Mouse (Mus musculus): ENCODE data around the gene Trip4. TPM values are rescaled to one million over a fixed set of nuclear protein-coding genes. Genes with fewer than 3 reads are reported as not detected.
A peak's percentile ranks its signal among the peaks of the same experiment; 100 is the strongest.

Trip4 gene
- total and polyA plus RNA-seq, 2 experiments from 2014 or later, result 15.6 to 23.9 TPM

- Histone ChIP-seq H3K4me2 (ENCODE audit: low read depth, low read length) (no peak overlapping the region), H3K9ac (replicated peaks; ENCODE audit: low read length) (no peak overlapping the region), H3K27ac (no peak overlapping the region), H3K27me3 (ENCODE audit: insufficient read depth, low read length) (no peaks in the 10 kb centered on the region), H3K36me3 (ENCODE audit: insufficient read depth, low read length) (no peaks in the 10 kb centered on the region), H3K4me3 (ENCODE audit: low read length) (no peak overlapping the region), H3K9me3 (ENCODE audit: low read length) (no peaks in the 10 kb centered on the region), H3K4me1 (ENCODE audit: insufficient read depth, low read length) (peaks cover 12% of the 10 kb centered on the region; the same call in 1 of the 2 replicates)
- 95% methylated on average over 1 of the region's 2 CpGs for WGBS
- ATAC-seq (no peak), DNase-seq (ENCODE audit: low spot score) (peak; percentile 49)
- TF ChIP-seq CTCF (IDR thresholded peaks at IDR 0.05; ENCODE audit: low read depth), result peak; percentile 46
Observed at GRCm38 (mm10) chr9:65829410-65829809, 79.2 kb downstream of the Trip4 start.

GRCm38 (mm10) chr9:65828511-65828910 is 80.1 kb downstream of the Trip4 start:
- H3K9me3 ChIP-seq (ENCODE audit: low read length), result no peaks in the 10 kb centered on the region
- WGBS, result 45% methylated on average over 3 of the region's 3 CpGs
- no peaks in the 10 kb centered on the region for H3K36me3 ChIP-seq (ENCODE audit: insufficient read depth, low read length)
- no peaks in the 10 kb centered on the region for H3K27me3 ChIP-seq (ENCODE audit: insufficient read depth, low read length)
- no peak overlapping the region for H3K27ac ChIP-seq
- ATAC-seq (no peak), DNase-seq (ENCODE audit: low spot score) (no peak)
- no peak for TF ChIP-seq CTCF (IDR thresholded peaks at IDR 0.05; ENCODE audit: low read depth)
- peak overlapping the region; percentile 70 for H3K4me2 ChIP-seq (ENCODE audit: low read depth, low read length)
- H3K9ac ChIP-seq (replicated peaks; ENCODE audit: low read length), result no peak overlapping the region
- H3K4me3 ChIP-seq (ENCODE audit: low read length), result no peak overlapping the region
- H3K4me1 ChIP-seq (ENCODE audit: insufficient read depth, low read length), result peaks cover 15% of the 10 kb centered on the region

- peaks cover 18% of the 10 kb centered on the region for H3K4me1 ChIP-seq (ENCODE audit: insufficient read depth, low read length)
- DNase-seq (ENCODE audit: low spot score) (no peak), ATAC-seq (no peak)
- H3K4me2 ChIP-seq (ENCODE audit: low read depth, low read length), result peak overlapping the region; percentile 70
- no peaks in the 10 kb centered on the region for H3K27me3 ChIP-seq (ENCODE audit: insufficient read depth, low read length)
- TF ChIP-seq CTCF (IDR thresholded peaks at IDR 0.05; ENCODE audit: low read depth), result no peak
- H3K36me3 ChIP-seq (ENCODE audit: insufficient read depth, low read length), result no peaks in the 10 kb centered on the region
- no peaks in the 10 kb centered on the region for H3K9me3 ChIP-seq (ENCODE audit: low read length)
- H3K4me3 ChIP-seq (ENCODE audit: low read length), result peak overlapping the region; percentile 86
- H3K27ac ChIP-seq, result peak overlapping the region; percentile 99; the same call in 1 of the 2 replicates
- peak overlapping the region; percentile 93 for H3K9ac ChIP-seq (replicated peaks; ENCODE audit: low read length)
- WGBS, result 2% methylated on average over 13 of the region's 13 CpGs
Observed at GRCm38 (mm10) chr9:65828016-65828403, 80.6 kb downstream of the Trip4 start.

GRCm38 (mm10) chr9:65827344-65828015 is 81.1 kb downstream of the Trip4 start, which contains the start of gene Zfp609:
Gene Zfp609, minus strand, starts transcription at chr9:65827564.
- DNase-seq (ENCODE audit: low spot score), result peak; percentile 97
- no peak for TF ChIP-seq CTCF (IDR thresholded peaks at IDR 0.05; ENCODE audit: low read depth)
- peak within 1 kb of the TSS; percentile 86 for H3K4me3 ChIP-seq (ENCODE audit: low read length)
- H3K27me3 ChIP-seq (ENCODE audit: insufficient read depth, low read length), result no peaks in the 10 kb centered on the region
- peaks cover 18% of the 10 kb centered on the region for H3K4me1 ChIP-seq (ENCODE audit: insufficient read depth, low read length)
- H3K27ac ChIP-seq, result peak within 1 kb of the TSS; percentile 99
- peak within 1 kb of the TSS; percentile 70 for H3K4me2 ChIP-seq (ENCODE audit: low read depth, low read length)
- peak; percentile 95 for ATAC-seq
- WGBS, result 0% methylated on average over 56 of the region's 76 CpGs
- H3K36me3 ChIP-seq (ENCODE audit: insufficient read depth, low read length), result no peaks in the 10 kb centered on the region
- H3K9ac ChIP-seq (replicated peaks; ENCODE audit: low read length), result peak within 1 kb of the TSS; percentile 93
- no peaks in the 10 kb centered on the region for H3K9me3 ChIP-seq (ENCODE audit: low read length)

- ATAC-seq, result peak; percentile 71
- DNase-seq (ENCODE audit: low spot score), result peak; percentile 69
- under 1% methylated on average over 30 of the region's 31 CpGs for WGBS
- H3K36me3 ChIP-seq (ENCODE audit: insufficient read depth, low read length), result no peaks in the 10 kb centered on the region
- 0 out of 2 replicates have a peak, but pooled peaks have one; percentile 7 for TF ChIP-seq CTCF (IDR thresholded peaks at IDR 0.05; ENCODE audit: low read depth)
- H3K27ac ChIP-seq, result peak overlapping the region; percentile 99
- peak overlapping the region; percentile 86 for H3K4me3 ChIP-seq (ENCODE audit: low read length)
- peaks cover 18% of the 10 kb centered on the region for H3K4me1 ChIP-seq (ENCODE audit: insufficient read depth, low read length)
- H3K27me3 ChIP-seq (ENCODE audit: insufficient read depth, low read length), result no peaks in the 10 kb centered on the region
- peak overlapping the region; percentile 70 for H3K4me2 ChIP-seq (ENCODE audit: low read depth, low read length)
- peak overlapping the region; percentile 93 for H3K9ac ChIP-seq (replicated peaks; ENCODE audit: low read length)
- no peaks in the 10 kb centered on the region for H3K9me3 ChIP-seq (ENCODE audit: low read length)
Observed at GRCm38 (mm10) chr9:65826588-65827343, 81.8 kb downstream of the Trip4 start.

GRCm38 (mm10) chr9:65826226-65826587 is 82.4 kb downstream of the Trip4 start:
- peak; percentile 51 for DNase-seq (ENCODE audit: low spot score)
- WGBS, result under 1% methylated on average over 4 of the region's 4 CpGs

More at GRCm38 (mm10) chr9:65826226-65826587, 82.4 kb downstream of the Trip4 start:
- Histone ChIP-seq H3K4me2 (ENCODE audit: low read depth, low read length) (peak overlapping the region; percentile 70), H3K36me3 (ENCODE audit: insufficient read depth, low read length) (no peaks in the 10 kb centered on the region), H3K4me3 (ENCODE audit: low read length) (peak overlapping the region; percentile 86), H3K27me3 (ENCODE audit: insufficient read depth, low read length) (no peaks in the 10 kb centered on the region), H3K9me3 (ENCODE audit: low read length) (no peaks in the 10 kb centered on the region), H3K9ac (replicated peaks; ENCODE audit: low read length) (peak overlapping the region; percentile 93), H3K27ac (peak overlapping the region; percentile 99), H3K4me1 (ENCODE audit: insufficient read depth, low read length) (peaks cover 18% of the 10 kb centered on the region)
- ATAC-seq, result peak; percentile 5
- TF ChIP-seq CTCF (IDR thresholded peaks at IDR 0.05; ENCODE audit: low read depth), result no peak

Measured in hindbrain, postnatal 0 days (tissue).